Mouse (Mus musculus): ENCODE results near the gene Cd320. TPM values are rescaled to one million over a fixed set of nuclear protein-coding genes. Genes with fewer than 3 reads are reported as not detected.
"Not testable (repeated sequence)": the region's sequence is repeated elsewhere in the genome, so short reads cannot be mapped to it uniquely, and the experiment has no call there.

Cd320 gene
- polyA plus RNA-seq, 1 experiment = 34.7 TPM

DNA sequence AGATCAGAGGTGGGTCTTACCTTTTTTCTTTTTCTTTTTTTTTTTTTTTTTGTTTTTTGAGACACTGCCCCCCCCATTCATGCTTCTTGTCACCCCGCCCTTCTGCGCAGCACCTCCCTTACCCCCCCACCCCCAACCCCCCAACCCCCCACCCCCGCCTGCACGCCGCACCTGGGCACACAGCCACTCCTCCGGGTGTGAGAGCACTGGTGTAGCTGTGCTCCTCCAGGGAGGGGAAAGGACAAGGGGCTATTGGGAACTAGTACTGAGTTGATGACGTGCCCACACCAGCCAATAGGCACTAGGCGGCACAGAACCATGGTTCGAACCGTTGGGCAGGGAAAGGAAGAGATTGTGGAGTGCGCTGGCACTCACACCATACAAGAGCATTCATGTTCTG, 31.5 kb downstream of the Cd320 start:
- whole genome bisulfite sequencing = 86% methylated on average over 11 of the region's 11 CpGs
- H3K4me1 ChIP-seq (ENCODE audit: control insufficient read depth, insufficient read depth, low read length) = no peaks in the 10 kb centered on the region
- H3K27ac ChIP-seq (ENCODE audit: insufficient read depth, low read length) = no peak overlapping the region
- peak; percentile 35 to 43 for DNase-seq
- TF ChIP-seq POLR2A (IDR thresholded peaks at IDR 0.05; ENCODE audit: borderline replicate concordance, insufficient read depth, low read length) = no peak
- no peak for TF ChIP-seq CTCF (IDR thresholded peaks at IDR 0.05; ENCODE audit: borderline replicate concordance, insufficient read depth, low read depth, low read length)
- H3K4me3 ChIP-seq (replicated peaks; ENCODE audit: insufficient read depth, low read depth, low read length) = no peak overlapping the region
- no peaks in the 10 kb centered on the region for H3K27me3 ChIP-seq (ENCODE audit: control insufficient read depth, insufficient read depth, low read length)

GRCm38 (mm10) chr17:33875797-33876196, 32.9 kb downstream of the Cd320 start:
- H3K27me3 ChIP-seq (ENCODE audit: control insufficient read depth, insufficient read depth, low read length); H3K4me1 ChIP-seq (ENCODE audit: control insufficient read depth, insufficient read depth, low read length); H3K27ac ChIP-seq (ENCODE audit: insufficient read depth, low read length); DNase-seq; H3K4me3 ChIP-seq (replicated peaks; ENCODE audit: insufficient read depth, low read depth, low read length): not testable (repeated sequence)
- 82% methylated on average over 5 of the region's 5 CpGs for WGBS

DNA sequence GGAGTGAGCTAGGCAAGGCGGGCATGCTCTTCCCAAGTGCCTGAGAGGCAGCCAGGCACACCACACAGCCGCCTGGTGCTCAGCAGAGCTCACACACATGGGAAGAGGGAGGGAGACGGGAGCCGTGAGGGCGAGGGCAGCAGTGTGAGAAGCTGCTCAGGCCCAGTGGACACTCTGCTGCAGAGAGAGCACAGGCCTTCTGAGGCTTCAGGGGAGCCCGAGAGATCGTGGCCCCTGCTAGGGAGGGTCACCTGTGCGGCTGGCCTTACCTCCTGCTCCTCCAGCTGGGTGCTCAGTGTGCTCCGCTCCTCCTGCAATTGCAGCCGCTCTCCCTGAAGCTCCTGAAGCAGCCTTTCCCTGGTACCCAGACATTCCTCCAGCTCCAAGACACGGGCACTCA, 41.4 kb downstream of the Cd320 start:
- not testable (repeated sequence) for H3K27ac ChIP-seq (ENCODE audit: insufficient read depth, low read length); H3K4me1 ChIP-seq (ENCODE audit: control insufficient read depth, insufficient read depth, low read length); H3K27me3 ChIP-seq (ENCODE audit: control insufficient read depth, insufficient read depth, low read length); H3K4me3 ChIP-seq (replicated peaks; ENCODE audit: insufficient read depth, low read depth, low read length); DNase-seq
- 89% methylated on average over 10 of the region's 11 CpGs for WGBS

DNA sequence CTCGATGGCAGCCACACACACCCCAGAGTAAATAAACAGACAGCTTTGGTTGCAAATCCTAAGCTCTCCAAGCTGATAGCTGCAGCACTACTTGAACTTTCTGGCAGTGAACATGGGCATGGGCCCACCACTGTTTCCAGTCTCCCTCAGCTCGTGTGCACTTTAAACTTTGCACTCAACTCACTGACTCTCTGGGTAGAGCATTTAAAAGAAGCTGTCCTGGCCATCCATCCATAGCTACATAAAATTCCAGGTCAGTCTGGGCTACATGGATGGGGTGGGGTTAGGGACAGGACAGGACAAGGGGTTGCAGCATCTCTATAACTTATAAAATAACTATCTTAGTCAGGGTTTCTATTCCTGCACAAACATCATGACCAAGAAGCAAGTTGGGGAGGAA, 44.9 kb downstream of the Cd320 start:
- WGBS = 67% methylated on average over 2 of the region's 2 CpGs
- not testable (repeated sequence) for H3K4me3 ChIP-seq (replicated peaks; ENCODE audit: insufficient read depth, low read depth, low read length); H3K27ac ChIP-seq (ENCODE audit: insufficient read depth, low read length); H3K4me1 ChIP-seq (ENCODE audit: control insufficient read depth, insufficient read depth, low read length); H3K27me3 ChIP-seq (ENCODE audit: control insufficient read depth, insufficient read depth, low read length); DNase-seq

GRCm38 (mm10) chr17:33888230-33888629, 45.3 kb downstream of the Cd320 start:
- not testable (repeated sequence) for DNase-seq; H3K27ac ChIP-seq (ENCODE audit: insufficient read depth, low read length); H3K4me1 ChIP-seq (ENCODE audit: control insufficient read depth, insufficient read depth, low read length); H3K4me3 ChIP-seq (replicated peaks; ENCODE audit: insufficient read depth, low read depth, low read length); H3K27me3 ChIP-seq (ENCODE audit: control insufficient read depth, insufficient read depth, low read length)

DNA sequence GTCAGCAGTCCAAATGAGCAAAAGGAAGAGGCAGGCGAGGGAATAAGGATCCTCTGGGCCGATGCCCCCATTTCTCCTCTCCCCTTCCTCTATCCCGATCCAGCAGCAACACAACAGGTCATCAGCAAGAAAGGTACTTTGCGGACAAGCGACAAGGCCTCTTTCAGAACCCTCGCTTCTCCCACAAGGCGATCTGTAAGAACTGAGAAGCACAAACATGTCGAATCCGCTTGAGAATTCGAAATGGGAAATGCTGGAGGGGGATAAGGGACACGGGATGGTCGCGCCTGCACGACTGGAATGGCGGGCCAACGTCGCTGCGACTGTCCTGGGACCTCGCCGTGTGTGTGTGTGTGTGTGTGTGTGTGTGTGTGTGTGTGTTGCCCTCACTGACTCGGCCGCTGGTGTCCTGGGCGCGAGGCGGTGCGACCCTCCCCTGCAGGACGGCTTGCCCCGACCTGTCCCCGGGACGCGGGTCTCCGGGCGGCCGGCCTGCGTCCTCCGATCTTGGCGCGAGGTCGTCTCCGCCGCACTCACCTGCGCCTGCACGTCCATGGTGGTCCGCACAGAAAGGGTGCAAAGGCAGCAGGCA, 47.1 kb downstream of the Cd320 start:
- under 1% methylated on average over 43 of the region's 44 CpGs for WGBS
- not testable (repeated sequence) for DNase-seq

GRCm38 (mm10) chr17:33890533-33891059, 47.7 kb downstream of the Cd320 start, which contains the start of gene Kifc1:
Kifc1 (minus strand) TSS chr17:33890661.
- no peak within 1 kb of the TSS for H3K27ac ChIP-seq (ENCODE audit: insufficient read depth, low read length)
- no peaks in the 10 kb centered on the region for H3K4me1 ChIP-seq (ENCODE audit: control insufficient read depth, insufficient read depth, low read length)
- no peaks in the 10 kb centered on the region for H3K27me3 ChIP-seq (ENCODE audit: control insufficient read depth, insufficient read depth, low read length)
- DNase-seq = peak; percentile 99 to 100
- H3K4me3 ChIP-seq (replicated peaks; ENCODE audit: insufficient read depth, low read depth, low read length) = peak within 1 kb of the TSS; percentile 94
- peak; percentile 92 for TF ChIP-seq CTCF (IDR thresholded peaks at IDR 0.05; ENCODE audit: borderline replicate concordance, insufficient read depth, low read depth, low read length)
- TF ChIP-seq POLR2A (IDR thresholded peaks at IDR 0.05; ENCODE audit: borderline replicate concordance, insufficient read depth, low read length) = no peak
- WGBS = under 1% methylated on average over 49 of the region's 49 CpGs

More for the DNA sequence above, 47.1 kb downstream of the Cd320 start:
- H3K27me3 ChIP-seq (ENCODE audit: control insufficient read depth, insufficient read depth, low read length); H3K4me1 ChIP-seq (ENCODE audit: control insufficient read depth, insufficient read depth, low read length); H3K27ac ChIP-seq (ENCODE audit: insufficient read depth, low read length): not testable (repeated sequence)
- peak overlapping the region; percentile 94 for H3K4me3 ChIP-seq (replicated peaks; ENCODE audit: insufficient read depth, low read depth, low read length)

DNA sequence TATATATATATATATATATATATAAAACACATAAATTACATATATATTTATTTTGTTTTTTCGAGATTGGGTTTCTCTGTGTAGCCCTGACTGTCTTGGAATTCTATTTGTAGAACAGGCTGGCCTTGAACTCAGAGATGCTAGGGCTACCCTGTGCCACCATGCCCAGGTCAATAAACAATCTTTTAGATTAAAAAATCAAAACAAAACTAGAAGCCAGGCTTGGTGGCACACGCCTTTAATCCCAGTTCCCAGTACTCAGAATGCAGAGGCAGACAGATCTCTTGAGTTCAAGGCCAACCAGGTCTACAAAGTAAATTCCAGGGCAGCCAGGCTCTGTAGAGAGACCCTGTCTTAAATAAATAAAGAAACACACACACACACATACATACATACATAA, 48.5 kb downstream of the Cd320 start:
- Histone ChIP-seq H3K27ac (ENCODE audit: insufficient read depth, low read length) (no peak overlapping the region), H3K4me1 (ENCODE audit: control insufficient read depth, insufficient read depth, low read length) (no peaks in the 10 kb centered on the region), H3K4me3 (replicated peaks; ENCODE audit: insufficient read depth, low read depth, low read length) (no peak overlapping the region), H3K27me3 (ENCODE audit: control insufficient read depth, insufficient read depth, low read length) (no peaks in the 10 kb centered on the region)
- no peak for DNase-seq
- TF ChIP-seq POLR2A (IDR thresholded peaks at IDR 0.05; ENCODE audit: borderline replicate concordance, insufficient read depth, low read length) (no peak), CTCF (IDR thresholded peaks at IDR 0.05; ENCODE audit: borderline replicate concordance, insufficient read depth, low read depth, low read length) (no peak)
- WGBS = 60% methylated on average over 2 of the region's 2 CpGs

DNA sequence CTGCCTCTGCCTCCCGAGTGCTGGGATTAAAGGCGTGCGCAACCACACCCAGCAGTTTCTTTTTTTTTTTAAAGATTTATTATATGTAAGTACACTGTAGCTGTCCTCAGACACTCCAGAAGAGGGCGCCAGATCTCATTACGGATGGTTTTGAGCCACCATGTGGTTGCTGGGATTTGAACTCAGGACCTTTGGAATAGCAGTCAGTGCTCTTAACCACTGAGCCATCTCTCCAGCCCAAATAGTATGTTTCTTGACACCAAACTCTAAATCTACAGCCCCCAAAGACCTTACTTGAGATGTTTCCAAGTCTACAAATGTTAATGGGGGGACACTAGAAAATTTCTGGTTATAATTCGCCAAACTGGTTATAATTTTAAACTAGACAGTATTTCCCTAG, 49.0 kb downstream of the Cd320 start:
- H3K27me3 ChIP-seq (ENCODE audit: control insufficient read depth, insufficient read depth, low read length); H3K4me1 ChIP-seq (ENCODE audit: control insufficient read depth, insufficient read depth, low read length); H3K4me3 ChIP-seq (replicated peaks; ENCODE audit: insufficient read depth, low read depth, low read length); H3K27ac ChIP-seq (ENCODE audit: insufficient read depth, low read length); DNase-seq: not testable (repeated sequence)
- 62% methylated on average over 6 of the region's 6 CpGs for WGBS

Measured in cerebellum, adult 2 months (tissue).